Mouse (Mus musculus) liver, adult (tissue): Measurements from ENCODE around the gene Gm20388.

Experiments
- GATA4 ChIP-seq: IDR thresholded peaks from 2 replicates; pipeline ENCODE4 v1.6.1; 2014; ENCODE audit warnings: mild to moderate bottlenecking, low read length; ENCODE audit not compliant: insufficient replicate concordance

The Gm20388 gene

GRCm38 (mm10) chr8:120384745-120385144 lies 474.1 kb downstream of the Gm20388 start:
- TF ChIP-seq GATA4 = no peak

GRCm38 (mm10) chr8:120388246-120388645 lies 477.6 kb downstream of the Gm20388 start:
- TF ChIP-seq GATA4 = no peak

GRCm38 (mm10) chr8:120390598-120390997 lies 480.0 kb downstream of the Gm20388 start:
- TF ChIP-seq GATA4 = no peak

GRCm38 (mm10) chr8:120391856-120392255 lies 481.2 kb downstream of the Gm20388 start:
- TF ChIP-seq GATA4 = no peak

GRCm38 (mm10) chr8:120393085-120393484 lies 482.4 kb downstream of the Gm20388 start:
- no peak for TF ChIP-seq GATA4

- TF ChIP-seq GATA4 = no peak
These were observed 483.2 kb downstream of the Gm20388 start for GRCm38 (mm10) chr8:120393871-120394275.

GRCm38 (mm10) chr8:120395892-120396291 lies 485.3 kb downstream of the Gm20388 start:
- TF ChIP-seq GATA4 = no peak

GRCm38 (mm10) chr8:120396756-120397155 lies 486.1 kb downstream of the Gm20388 start:
- TF ChIP-seq GATA4 = no peak

- TF ChIP-seq GATA4 = no peak
These were observed 487.1 kb downstream of the Gm20388 start for GRCm38 (mm10) chr8:120397444-120398411.

GRCm38 (mm10) chr8:120399212-120399934 lies 488.7 kb downstream of the Gm20388 start:
- TF ChIP-seq GATA4 = no peak

GRCm38 (mm10) chr8:120401216-120401615 lies 490.6 kb downstream of the Gm20388 start:
- no peak for TF ChIP-seq GATA4

GRCm38 (mm10) chr8:120401712-120402111 lies 491.1 kb downstream of the Gm20388 start:
- TF ChIP-seq GATA4 = no peak

GRCm38 (mm10) chr8:120403606-120404269 lies 493.1 kb downstream of the Gm20388 start:
- no peak for TF ChIP-seq GATA4

GRCm38 (mm10) chr8:120404609-120405036 lies 494.0 kb downstream of the Gm20388 start:
- TF ChIP-seq GATA4 = no peak

GRCm38 (mm10) chr8:120406008-120406632 lies 495.5 kb downstream of the Gm20388 start:
- TF ChIP-seq GATA4 = no peak

- no peak for TF ChIP-seq GATA4
These were observed 497.1 kb downstream of the Gm20388 start for GRCm38 (mm10) chr8:120407701-120408240.
